Mouse (Mus musculus): ENCODE measurements around the gene Cdk14. TPM values are rescaled to one million over a fixed set of nuclear protein-coding genes. Genes with fewer than 3 reads are reported as not detected.
A peak's percentile ranks its signal among the peaks of the same experiment; 100 is the strongest.

The Cdk14 gene
- polyA plus RNA-seq, 1 experiment = 83.4 TPM

DNA sequence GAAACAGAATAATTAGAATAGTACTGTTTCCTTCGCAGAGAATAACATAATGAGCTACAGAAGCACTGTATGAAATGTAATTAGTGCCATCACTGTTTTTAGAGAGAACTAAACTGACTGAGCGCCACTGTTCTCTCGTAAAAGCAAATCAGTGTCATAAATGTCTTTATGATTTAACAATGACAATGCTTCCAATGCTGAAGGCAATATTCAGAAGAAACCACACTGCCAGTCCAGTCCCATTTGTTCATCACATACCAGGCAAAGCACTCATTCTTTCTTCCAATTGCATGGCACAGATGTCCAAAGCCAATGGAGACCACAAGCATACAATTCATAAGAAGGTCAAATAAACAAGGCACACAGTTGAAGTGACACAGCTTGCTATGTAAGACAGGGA lies 355.4 kb downstream of the Cdk14 start:
- TF ChIP-seq POLR2A (IDR thresholded peaks at IDR 0.05; ENCODE audit: insufficient read depth, low read depth, low read length) (no peak), CTCF (IDR thresholded peaks at IDR 0.05; ENCODE audit: insufficient read depth, low read depth, low read length) (no peak)
- WGBS = 76% methylated on average over 3 of the region's 3 CpGs
- H3K4me3 ChIP-seq (ENCODE audit: insufficient read depth, low read depth, low read length) = no peak overlapping the region
- no peak overlapping the region for H3K27ac ChIP-seq (ENCODE audit: insufficient read depth, low read depth, low read length)
- H3K4me1 ChIP-seq (ENCODE audit: control insufficient read depth, insufficient read depth, low read length) = no peaks in the 10 kb centered on the region

- 31% methylated on average over 4 of the region's 4 CpGs for WGBS
- no peak for TF ChIP-seq CTCF (IDR thresholded peaks at IDR 0.05; ENCODE audit: insufficient read depth, low read depth, low read length)
- TF ChIP-seq POLR2A (IDR thresholded peaks at IDR 0.05; ENCODE audit: insufficient read depth, low read depth, low read length) = no peak
- Histone ChIP-seq H3K4me1 (ENCODE audit: control insufficient read depth, insufficient read depth, low read length) (peaks cover 5% of the 10 kb centered on the region; the same call in 1 of the 2 replicates), H3K4me3 (ENCODE audit: insufficient read depth, low read depth, low read length) (no peak overlapping the region), H3K27ac (ENCODE audit: insufficient read depth, low read depth, low read length) (peak overlapping the region; percentile 97)
These were observed 363.8 kb downstream of the Cdk14 start for GRCm38 (mm10) chr5:5056102-5056883.

GRCm38 (mm10) chr5:5055494-5055893 lies 364.6 kb downstream of the Cdk14 start:
- Histone ChIP-seq H3K4me3 (ENCODE audit: insufficient read depth, low read depth, low read length) (no peak overlapping the region), H3K4me1 (ENCODE audit: control insufficient read depth, insufficient read depth, low read length) (peaks cover 5% of the 10 kb centered on the region; the same call in 1 of the 2 replicates), H3K27ac (ENCODE audit: insufficient read depth, low read depth, low read length) (peak overlapping the region; percentile 85)
- TF ChIP-seq CTCF (IDR thresholded peaks at IDR 0.05; ENCODE audit: insufficient read depth, low read depth, low read length) (no peak), POLR2A (IDR thresholded peaks at IDR 0.05; ENCODE audit: insufficient read depth, low read depth, low read length) (no peak)
- 46% methylated on average over 1 of the region's 1 CpGs for WGBS

DNA sequence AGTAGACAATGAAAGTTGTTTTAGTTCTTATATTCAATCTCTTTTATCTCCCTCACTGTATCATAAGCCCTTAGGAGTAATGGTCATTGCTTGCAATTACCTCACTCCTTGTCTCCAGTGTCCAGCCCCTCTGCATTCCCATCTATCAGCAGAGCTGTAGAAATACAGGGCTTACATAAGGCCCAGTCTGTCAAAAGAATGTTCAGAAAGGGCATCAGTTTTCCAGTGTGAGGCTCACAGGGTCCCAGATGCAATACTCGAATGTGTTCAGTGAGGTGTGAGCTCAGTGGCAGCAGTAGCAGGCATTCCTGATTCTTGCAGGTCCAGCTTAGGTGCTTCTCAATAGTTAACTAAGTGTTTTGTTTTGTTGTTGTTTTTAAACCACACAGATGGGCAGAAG lies 365.8 kb downstream of the Cdk14 start:
- H3K27ac ChIP-seq (ENCODE audit: insufficient read depth, low read depth, low read length) = no peak overlapping the region
- no peak overlapping the region for H3K4me3 ChIP-seq (ENCODE audit: insufficient read depth, low read depth, low read length)
- peaks cover 5% of the 10 kb centered on the region; the same call in 1 of the 2 replicates for H3K4me1 ChIP-seq (ENCODE audit: control insufficient read depth, insufficient read depth, low read length)
- no peak for TF ChIP-seq CTCF (IDR thresholded peaks at IDR 0.05; ENCODE audit: insufficient read depth, low read depth, low read length)
- no peak for TF ChIP-seq POLR2A (IDR thresholded peaks at IDR 0.05; ENCODE audit: insufficient read depth, low read depth, low read length)
- 35% methylated on average over 1 of the region's 1 CpGs for WGBS

DNA sequence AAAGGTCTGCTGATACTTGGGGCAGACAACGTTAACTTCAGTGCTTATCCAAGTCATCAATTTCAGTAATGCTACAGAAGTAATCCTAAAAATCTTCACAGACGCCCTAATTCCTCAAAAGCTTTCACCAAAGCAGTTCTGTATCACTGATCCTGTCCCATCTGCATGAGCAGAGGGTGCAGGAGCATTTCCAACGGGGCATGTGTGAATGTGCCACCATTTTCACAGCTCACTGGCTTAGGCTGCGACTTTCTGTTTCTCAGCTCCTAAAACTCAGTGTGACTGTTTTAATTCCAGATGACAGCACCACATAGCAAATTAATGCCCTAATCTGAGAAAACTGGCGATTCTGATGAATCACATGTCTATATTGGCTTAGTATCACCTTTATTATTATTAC lies 375.8 kb downstream of the Cdk14 start:
- H3K4me1 ChIP-seq (ENCODE audit: control insufficient read depth, insufficient read depth, low read length) = peaks cover 2% of the 10 kb centered on the region; the same call in 1 of the 2 replicates
- 65% methylated on average over 5 of the region's 5 CpGs for WGBS
- no peak for TF ChIP-seq POLR2A (IDR thresholded peaks at IDR 0.05; ENCODE audit: insufficient read depth, low read depth, low read length)
- TF ChIP-seq CTCF (IDR thresholded peaks at IDR 0.05; ENCODE audit: insufficient read depth, low read depth, low read length) = no peak
- no peak overlapping the region for H3K27ac ChIP-seq (ENCODE audit: insufficient read depth, low read depth, low read length)
- H3K4me3 ChIP-seq (ENCODE audit: insufficient read depth, low read depth, low read length) = no peak overlapping the region

GRCm38 (mm10) chr5:5042735-5043134 lies 377.4 kb downstream of the Cdk14 start:
- 82% methylated on average over 1 of the region's 1 CpGs for WGBS

DNA sequence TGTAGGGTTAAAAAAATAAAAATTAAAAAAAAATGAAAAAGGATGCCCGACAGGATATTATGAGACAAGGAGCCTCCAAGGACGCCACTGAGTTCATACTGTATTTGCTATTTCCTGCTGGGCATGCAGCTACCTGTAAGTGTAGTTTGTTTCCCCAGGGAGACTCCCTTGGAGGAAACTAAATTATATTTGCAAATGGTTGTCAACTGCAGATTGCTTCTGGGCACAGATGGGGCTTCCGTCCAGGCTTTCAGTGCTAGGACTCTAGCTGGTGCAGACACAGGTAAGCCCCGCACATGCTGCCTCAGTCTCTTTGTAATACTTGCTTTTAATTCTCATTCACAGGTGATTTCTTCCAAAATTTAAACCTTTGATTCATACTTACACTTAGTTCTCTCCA lies 378.6 kb downstream of the Cdk14 start:
- no peak overlapping the region for H3K4me3 ChIP-seq (ENCODE audit: insufficient read depth, low read depth, low read length)
- H3K27ac ChIP-seq (ENCODE audit: insufficient read depth, low read depth, low read length) = no peak overlapping the region
- peaks cover 2% of the 10 kb centered on the region; the same call in 1 of the 2 replicates for H3K4me1 ChIP-seq (ENCODE audit: control insufficient read depth, insufficient read depth, low read length)
- TF ChIP-seq CTCF (IDR thresholded peaks at IDR 0.05; ENCODE audit: insufficient read depth, low read depth, low read length) (no peak), POLR2A (IDR thresholded peaks at IDR 0.05; ENCODE audit: insufficient read depth, low read depth, low read length) (no peak)
- WGBS = 89% methylated on average over 4 of the region's 4 CpGs

More at GRCm38 (mm10) chr5:5042735-5043134, 377.4 kb downstream of the Cdk14 start:
- Histone ChIP-seq H3K4me3 (ENCODE audit: insufficient read depth, low read depth, low read length) (no peak overlapping the region), H3K4me1 (ENCODE audit: control insufficient read depth, insufficient read depth, low read length) (peaks cover 2% of the 10 kb centered on the region; the same call in 1 of the 2 replicates), H3K27ac (ENCODE audit: insufficient read depth, low read depth, low read length) (no peak overlapping the region)
- TF ChIP-seq POLR2A (IDR thresholded peaks at IDR 0.05; ENCODE audit: insufficient read depth, low read depth, low read length) (no peak), CTCF (IDR thresholded peaks at IDR 0.05; ENCODE audit: insufficient read depth, low read depth, low read length) (no peak)

DNA sequence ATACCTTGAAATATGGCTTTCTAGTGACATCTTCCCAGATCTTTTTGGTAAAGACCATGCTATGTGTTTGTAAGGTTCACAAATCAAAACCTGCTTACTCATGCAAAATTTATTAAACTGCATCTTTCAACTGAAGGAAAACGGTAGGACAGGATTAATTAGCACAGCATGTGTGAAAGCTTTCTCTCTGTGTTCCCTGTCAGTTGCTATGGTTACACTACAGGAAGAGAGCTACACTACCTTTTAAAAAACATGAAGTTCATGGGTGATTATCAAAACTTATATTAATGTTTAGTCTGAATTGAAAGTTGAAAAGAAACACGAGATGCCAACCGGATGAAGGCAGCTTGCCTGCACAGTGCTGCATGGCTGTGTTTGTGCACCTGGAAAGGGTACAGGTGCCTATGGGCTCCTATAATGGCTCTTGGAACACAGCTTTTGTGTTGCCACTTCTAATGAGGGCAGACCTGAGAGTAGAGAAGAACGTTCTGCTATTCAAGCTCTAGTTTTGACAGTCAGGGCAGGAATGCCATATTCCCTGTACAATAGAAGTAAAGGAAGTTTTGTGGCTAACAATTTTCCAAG lies 380.3 kb downstream of the Cdk14 start:
- no peak for TF ChIP-seq POLR2A (IDR thresholded peaks at IDR 0.05; ENCODE audit: insufficient read depth, low read depth, low read length)
- TF ChIP-seq CTCF (IDR thresholded peaks at IDR 0.05; ENCODE audit: insufficient read depth, low read depth, low read length) = no peak
- Histone ChIP-seq H3K4me3 (ENCODE audit: insufficient read depth, low read depth, low read length) (no peak overlapping the region), H3K27ac (ENCODE audit: insufficient read depth, low read depth, low read length) (no peak overlapping the region), H3K4me1 (ENCODE audit: control insufficient read depth, insufficient read depth, low read length) (peaks cover 2% of the 10 kb centered on the region; the same call in 1 of the 2 replicates)
- 30% methylated on average over 4 of the region's 4 CpGs for WGBS

DNA sequence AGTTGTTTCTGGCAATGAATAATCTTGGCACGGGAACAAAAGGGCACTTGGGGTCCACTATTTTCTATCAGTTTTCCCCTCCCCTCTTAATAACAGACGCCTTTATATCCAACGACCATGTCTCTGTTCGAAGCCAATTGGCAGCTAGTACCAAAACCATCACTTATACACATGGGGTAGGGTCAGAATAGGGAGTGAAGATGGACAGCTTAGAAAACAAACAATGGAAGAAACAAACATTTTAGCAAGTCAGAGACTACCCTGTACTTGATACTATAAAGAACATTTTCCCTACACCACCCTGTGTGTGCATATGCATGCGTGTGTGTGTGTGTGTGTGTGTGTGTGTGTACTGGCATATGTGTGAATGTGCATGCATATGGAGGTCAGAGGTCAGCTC lies 386.7 kb downstream of the Cdk14 start:
- no peaks in the 10 kb centered on the region for H3K4me1 ChIP-seq (ENCODE audit: control insufficient read depth, insufficient read depth, low read length)
- no peak for TF ChIP-seq POLR2A (IDR thresholded peaks at IDR 0.05; ENCODE audit: insufficient read depth, low read depth, low read length)
- TF ChIP-seq CTCF (IDR thresholded peaks at IDR 0.05; ENCODE audit: insufficient read depth, low read depth, low read length) = no peak
- WGBS = 55% methylated on average over 5 of the region's 5 CpGs
- H3K27ac ChIP-seq (ENCODE audit: insufficient read depth, low read depth, low read length) = no peak overlapping the region
- H3K4me3 ChIP-seq (ENCODE audit: insufficient read depth, low read depth, low read length) = no peak overlapping the region

Data from olfactory bulb, adult 2 months (tissue).